Mouse (Mus musculus) induced T-regulatory cell, adult 2 months (primary cell): Measurements from ENCODE around the gene Snx29.

Experiments used
- DNase-seq: peaks from one replicate; pipeline ENCODE4 v3.0.0-alpha.2; 2012; ENCODE audit warnings: low read depth

The Snx29 gene

GRCm38 (mm10) chr16:11783337-11783736 is 460.6 kb downstream of the Snx29 start:
- DNase-seq = no peak

- no peak for DNase-seq
Measured at GRCm38 (mm10) chr16:11784354-11784753, 461.6 kb downstream of the Snx29 start.

- DNase-seq = no peak
Measured at GRCm38 (mm10) chr16:11785806-11786205, 463.1 kb downstream of the Snx29 start.

GRCm38 (mm10) chr16:11790476-11790875 is 467.8 kb downstream of the Snx29 start:
- DNase-seq = no peak

- no peak for DNase-seq
Measured at GRCm38 (mm10) chr16:11793391-11793790, 470.7 kb downstream of the Snx29 start.

- DNase-seq = no peak
Measured at GRCm38 (mm10) chr16:11794628-11795027, 471.9 kb downstream of the Snx29 start.

- DNase-seq = no peak
Measured at GRCm38 (mm10) chr16:11795758-11796460, 473.2 kb downstream of the Snx29 start.

GRCm38 (mm10) chr16:11801960-11802539 is 479.3 kb downstream of the Snx29 start:
- DNase-seq = no peak
